Mouse (Mus musculus): ENCODE measurements around the gene Rapgef4. TPM values are rescaled to one million over a fixed set of nuclear protein-coding genes. Genes with fewer than 3 reads are reported as not detected.

Gene Rapgef4
- polyA plus RNA-seq, 1 experiment from 2014 or later, result 3.0 TPM

DNA sequence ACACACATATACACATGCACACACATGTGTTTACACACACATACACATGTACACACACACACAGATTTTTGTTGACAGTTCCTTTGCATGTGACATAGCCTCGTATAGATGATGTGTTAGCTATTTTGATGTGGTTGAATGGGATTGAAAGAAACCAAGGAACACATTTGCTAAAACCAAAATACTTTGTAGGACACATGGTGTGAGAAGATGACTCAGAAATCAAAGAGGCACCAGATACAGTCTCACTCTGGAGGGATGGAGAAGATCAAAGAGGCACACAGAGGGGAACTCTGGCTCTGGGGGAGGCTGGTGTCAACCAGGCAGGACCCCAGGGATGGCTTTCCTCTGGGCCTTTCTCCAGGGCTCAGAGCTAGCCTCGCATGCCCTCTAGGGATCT is 4.7 kb downstream of the Rapgef4 start:
- no peak overlapping the region for H3K4me2 ChIP-seq (ENCODE audit: low read length)
- no peaks in the 10 kb centered on the region for H3K36me3 ChIP-seq (ENCODE audit: control insufficient read depth, insufficient read depth, low read length)
- peaks cover under 1 to 4% of the 10 kb centered on the region in 2 experiments; a peak in 2 of 4 replicates for H3K4me1 ChIP-seq (ENCODE audit: control insufficient read depth in 2 of 2, insufficient read depth in 2 of 2, low read length in 2 of 2)
- no peak overlapping the region for H3K27ac ChIP-seq (replicated peaks in 1 of 2; ENCODE audit: control insufficient read depth in 1 of 2, insufficient read depth in 1 of 2, low read depth in 2 of 2, low read length in 2 of 2)
- no peaks in the 10 kb centered on the region for H3K27me3 ChIP-seq (ENCODE audit: control insufficient read depth, insufficient read depth, low read length)
- H3K4me3 ChIP-seq (ENCODE audit: control insufficient read depth in 1 of 2, insufficient read depth in 1 of 2, low read depth in 1 of 2, low read length in 2 of 2), result no peak overlapping the region
- ATAC-seq (ENCODE audit: insufficient number of reproducible peaks, insufficient read depth, low FRiP score, low read depth), result no peak
- WGBS, result 60% methylated on average over 2 of the region's 2 CpGs
- H3K9me3 ChIP-seq (ENCODE audit: control insufficient read depth, low read length), result no peaks in the 10 kb centered on the region
- H3K9ac ChIP-seq (ENCODE audit: low read length), result no peak overlapping the region

DNA sequence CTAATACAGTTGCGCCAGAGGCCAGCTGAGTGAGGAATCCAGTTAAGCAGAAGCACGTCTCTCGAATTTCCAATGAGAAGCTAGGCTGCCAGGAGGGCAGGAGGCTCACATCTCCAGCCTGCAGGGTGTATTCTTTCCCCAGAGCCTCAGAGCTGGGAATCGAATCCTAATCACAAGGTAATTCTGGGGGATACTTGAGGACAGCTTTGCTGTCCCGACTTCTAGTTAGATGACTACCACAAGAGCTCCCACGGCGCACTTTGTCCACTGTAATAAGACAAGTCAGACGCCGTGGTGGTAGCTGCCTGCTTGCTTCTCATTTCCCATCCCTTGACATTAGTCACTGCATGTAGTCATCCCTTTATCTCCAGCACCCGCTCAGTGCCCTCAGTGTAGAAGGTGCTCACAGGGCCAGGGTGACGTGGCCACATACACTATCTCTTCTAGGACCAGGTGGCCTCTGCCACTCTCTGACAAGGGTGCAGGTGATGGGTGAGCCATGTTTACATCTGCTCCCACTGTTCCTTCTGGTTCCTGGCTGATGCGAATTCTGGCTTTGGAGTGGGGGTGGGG is 5.3 kb downstream of the Rapgef4 start:
- Histone ChIP-seq H3K27ac (replicated peaks in 1 of 2; ENCODE audit: control insufficient read depth in 1 of 2, insufficient read depth in 1 of 2, low read depth in 2 of 2, low read length in 2 of 2) (no peak overlapping the region), H3K9ac (ENCODE audit: low read length) (no peak overlapping the region), H3K27me3 (ENCODE audit: control insufficient read depth, insufficient read depth, low read length) (no peaks in the 10 kb centered on the region), H3K4me3 (ENCODE audit: control insufficient read depth in 1 of 2, insufficient read depth in 1 of 2, low read depth in 1 of 2, low read length in 2 of 2) (no peak overlapping the region), H3K36me3 (ENCODE audit: control insufficient read depth, insufficient read depth, low read length) (no peaks in the 10 kb centered on the region), H3K9me3 (ENCODE audit: control insufficient read depth, low read length) (no peaks in the 10 kb centered on the region), H3K4me1 (ENCODE audit: control insufficient read depth in 2 of 2, insufficient read depth in 2 of 2, low read length in 2 of 2) (peaks cover 0 to 2% of the 10 kb centered on the region in 2 experiments; a peak in 1 of 4 replicates), H3K4me2 (ENCODE audit: low read length) (no peak overlapping the region)
- no peak for ATAC-seq (ENCODE audit: insufficient number of reproducible peaks, insufficient read depth, low FRiP score, low read depth)
- 62% methylated on average over 12 of the region's 12 CpGs for WGBS

DNA sequence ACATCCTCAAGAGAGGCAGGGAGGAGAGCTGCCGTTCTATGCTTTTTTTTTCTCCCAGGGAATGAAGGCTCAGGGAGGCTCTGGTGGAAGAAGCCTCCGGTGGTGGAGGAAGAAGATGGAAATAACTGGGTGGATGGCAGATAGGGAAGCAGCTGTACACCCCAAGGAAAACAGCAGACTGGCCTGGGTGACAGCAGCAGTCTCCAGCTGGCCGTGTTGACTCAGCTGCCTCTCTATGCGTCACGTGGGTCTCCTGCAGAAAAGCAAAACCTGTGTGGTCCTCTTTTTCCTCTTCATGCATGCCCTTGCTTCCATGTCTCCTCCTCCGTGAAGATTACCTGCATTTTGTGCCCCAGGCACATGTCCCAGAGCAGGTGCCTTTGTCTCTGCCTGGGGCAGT is 7.5 kb downstream of the Rapgef4 start:
- Histone ChIP-seq H3K9me3 (ENCODE audit: control insufficient read depth, low read length) (no peaks in the 10 kb centered on the region), H3K9ac (ENCODE audit: low read length) (no peak overlapping the region), H3K4me3 (ENCODE audit: control insufficient read depth in 1 of 2, insufficient read depth in 1 of 2, low read depth in 1 of 2, low read length in 2 of 2) (no peak overlapping the region), H3K27me3 (ENCODE audit: control insufficient read depth, insufficient read depth, low read length) (no peaks in the 10 kb centered on the region), H3K36me3 (ENCODE audit: control insufficient read depth, insufficient read depth, low read length) (no peaks in the 10 kb centered on the region), H3K27ac (replicated peaks in 1 of 2; ENCODE audit: control insufficient read depth in 1 of 2, insufficient read depth in 1 of 2, low read depth in 2 of 2, low read length in 2 of 2) (no peak overlapping the region), H3K4me1 (ENCODE audit: control insufficient read depth in 2 of 2, insufficient read depth in 2 of 2, low read length in 2 of 2) (no peaks in the 10 kb centered on the region), H3K4me2 (ENCODE audit: low read length) (no peak overlapping the region)
- no peak for ATAC-seq (ENCODE audit: insufficient number of reproducible peaks, insufficient read depth, low FRiP score, low read depth)
- 50% methylated on average over 6 of the region's 6 CpGs for WGBS

DNA sequence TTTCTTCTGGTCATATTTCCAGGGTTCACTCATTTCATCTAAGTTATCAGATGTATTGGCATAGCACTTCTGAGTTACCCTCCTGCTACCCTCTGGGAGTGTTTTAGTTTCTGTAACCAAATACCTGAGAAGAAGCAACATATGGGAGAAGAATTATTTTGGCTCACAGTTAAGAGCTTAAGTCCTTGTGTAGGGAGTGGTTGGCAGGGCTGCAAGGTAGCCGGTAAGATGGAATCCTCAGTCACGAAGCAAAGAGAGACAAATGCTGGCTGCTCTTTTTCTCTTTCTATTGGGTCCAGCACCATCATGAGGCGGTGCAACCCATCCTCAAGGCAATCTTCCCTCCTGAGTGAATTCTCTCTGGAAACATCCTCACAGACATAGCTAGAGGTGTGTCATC is 11.1 kb downstream of the Rapgef4 start:
- Histone ChIP-seq H3K4me1 (ENCODE audit: control insufficient read depth in 2 of 2, insufficient read depth in 2 of 2, low read length in 2 of 2) (no peaks in the 10 kb centered on the region), H3K36me3 (ENCODE audit: control insufficient read depth, insufficient read depth, low read length) (no peaks in the 10 kb centered on the region), H3K4me3 (ENCODE audit: control insufficient read depth in 1 of 2, insufficient read depth in 1 of 2, low read depth in 1 of 2, low read length in 2 of 2) (no peak overlapping the region), H3K4me2 (ENCODE audit: low read length) (no peak overlapping the region), H3K9ac (ENCODE audit: low read length) (no peak overlapping the region), H3K27me3 (ENCODE audit: control insufficient read depth, insufficient read depth, low read length) (no peaks in the 10 kb centered on the region), H3K27ac (replicated peaks in 1 of 2; ENCODE audit: control insufficient read depth in 1 of 2, insufficient read depth in 1 of 2, low read depth in 2 of 2, low read length in 2 of 2) (no peak overlapping the region), H3K9me3 (ENCODE audit: control insufficient read depth, low read length) (no peaks in the 10 kb centered on the region)
- no peak for ATAC-seq (ENCODE audit: insufficient number of reproducible peaks, insufficient read depth, low FRiP score, low read depth)
- WGBS, result 90% methylated on average over 3 of the region's 3 CpGs

DNA sequence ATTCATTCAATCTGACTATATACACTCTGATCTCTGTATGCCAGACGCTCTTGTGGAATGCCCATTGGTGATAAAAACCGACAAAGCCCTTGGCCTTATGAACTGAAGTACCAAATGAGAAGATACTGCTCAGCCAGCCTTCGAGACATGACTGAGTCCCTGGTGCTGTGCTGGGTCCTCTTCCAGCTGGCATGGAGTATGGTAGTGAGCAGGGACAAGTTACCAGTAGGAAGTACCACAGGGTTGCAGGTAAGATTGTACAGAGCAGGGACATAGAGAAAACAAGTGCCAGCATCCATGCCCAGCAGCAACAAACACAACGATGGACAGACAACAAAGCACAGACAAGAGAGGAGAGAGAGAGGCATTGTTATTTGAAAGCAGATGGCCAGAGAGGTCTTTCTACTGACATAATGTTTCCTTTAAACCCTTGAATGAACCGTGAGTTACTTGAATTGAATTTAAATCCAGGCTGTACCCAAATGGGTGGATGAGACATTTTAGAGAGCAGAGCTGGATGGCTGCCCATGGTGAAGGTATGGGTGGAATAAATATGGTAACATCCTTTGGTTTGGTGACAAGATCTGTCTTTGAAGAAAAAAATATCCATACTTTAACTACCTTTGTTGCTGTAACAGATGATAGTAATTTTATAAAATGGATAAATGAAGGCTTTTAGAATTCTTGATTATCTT is 12.8 kb downstream of the Rapgef4 start:
- H3K27ac ChIP-seq (replicated peaks in 1 of 2; ENCODE audit: control insufficient read depth in 1 of 2, insufficient read depth in 1 of 2, low read depth in 2 of 2, low read length in 2 of 2), result no peak overlapping the region
- WGBS, result 82% methylated on average over 5 of the region's 5 CpGs
- ATAC-seq (ENCODE audit: insufficient number of reproducible peaks, insufficient read depth, low FRiP score, low read depth), result no peak
- no peaks in the 10 kb centered on the region for H3K36me3 ChIP-seq (ENCODE audit: control insufficient read depth, insufficient read depth, low read length)
- H3K9me3 ChIP-seq (ENCODE audit: control insufficient read depth, low read length), result no peaks in the 10 kb centered on the region
- no peaks in the 10 kb centered on the region for H3K27me3 ChIP-seq (ENCODE audit: control insufficient read depth, insufficient read depth, low read length)
- no peaks in the 10 kb centered on the region for H3K4me1 ChIP-seq (ENCODE audit: control insufficient read depth in 2 of 2, insufficient read depth in 2 of 2, low read length in 2 of 2)
- H3K4me3 ChIP-seq (ENCODE audit: control insufficient read depth in 1 of 2, insufficient read depth in 1 of 2, low read depth in 1 of 2, low read length in 2 of 2), result no peak overlapping the region
- H3K9ac ChIP-seq (ENCODE audit: low read length), result no peak overlapping the region
- H3K4me2 ChIP-seq (ENCODE audit: low read length), result no peak overlapping the region

DNA sequence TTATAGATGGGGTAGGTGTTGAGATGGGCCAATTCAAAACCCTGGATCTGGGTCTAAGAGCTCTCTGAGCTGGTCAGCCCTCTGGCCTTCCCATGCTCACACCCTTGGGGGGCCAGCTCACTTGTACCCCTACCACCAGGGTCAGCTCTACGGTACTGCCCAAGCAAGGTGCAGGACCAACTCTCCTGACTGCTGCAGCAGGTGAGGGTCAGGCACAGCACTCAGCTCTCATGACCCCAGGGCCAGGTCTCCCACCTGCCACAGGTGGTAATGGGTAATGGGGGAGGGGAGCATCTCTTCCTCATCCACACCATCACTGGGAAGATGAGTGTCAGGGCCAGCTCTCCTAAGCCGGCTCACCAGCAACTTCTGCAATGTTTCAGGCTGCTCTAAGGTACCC is 17.5 kb downstream of the Rapgef4 start:
- no peaks in the 10 kb centered on the region for H3K27me3 ChIP-seq (ENCODE audit: control insufficient read depth, insufficient read depth, low read length)

DNA sequence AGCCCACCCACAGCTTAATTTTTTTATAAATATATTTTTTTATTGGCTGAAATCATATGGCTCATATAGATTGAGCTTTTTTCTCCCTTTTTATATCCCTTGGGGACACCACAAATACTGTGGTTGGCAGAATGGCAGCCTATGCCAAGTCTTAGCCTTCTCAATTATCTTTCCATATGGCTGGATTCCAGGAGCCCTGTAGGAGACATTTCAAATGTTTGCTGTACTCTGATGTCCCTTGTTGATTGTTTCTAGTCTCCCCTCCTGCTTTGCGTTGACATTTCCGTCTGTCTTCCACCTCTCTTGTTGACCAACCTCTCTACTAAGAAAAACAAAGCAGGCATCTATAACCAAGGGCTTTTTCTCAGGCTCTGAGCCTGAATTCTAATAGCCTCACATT is 19.1 kb downstream of the Rapgef4 start:
- no peaks in the 10 kb centered on the region for H3K36me3 ChIP-seq (ENCODE audit: control insufficient read depth, insufficient read depth, low read length)
- no peak overlapping the region for H3K27ac ChIP-seq (replicated peaks in 1 of 2; ENCODE audit: control insufficient read depth in 1 of 2, insufficient read depth in 1 of 2, low read depth in 2 of 2, low read length in 2 of 2)
- H3K9me3 ChIP-seq (ENCODE audit: control insufficient read depth, low read length), result no peaks in the 10 kb centered on the region
- H3K27me3 ChIP-seq (ENCODE audit: control insufficient read depth, insufficient read depth, low read length), result no peaks in the 10 kb centered on the region
- WGBS, result 82% methylated on average over 2 of the region's 2 CpGs
- H3K4me1 ChIP-seq (ENCODE audit: control insufficient read depth in 2 of 2, insufficient read depth in 2 of 2, low read length in 2 of 2), result peaks cover 4% of the 10 kb centered on the region in 2 experiments; a peak in 3 of 4 replicates
- H3K4me2 ChIP-seq (ENCODE audit: low read length), result no peak overlapping the region
- ATAC-seq (ENCODE audit: insufficient number of reproducible peaks, insufficient read depth, low FRiP score, low read depth), result no peak
- no peak overlapping the region for H3K9ac ChIP-seq (ENCODE audit: low read length)
- H3K4me3 ChIP-seq (ENCODE audit: control insufficient read depth in 1 of 2, insufficient read depth in 1 of 2, low read depth in 1 of 2, low read length in 2 of 2), result no peak overlapping the region

More for the DNA sequence above, 17.5 kb downstream of the Rapgef4 start:
- Histone ChIP-seq H3K9ac (ENCODE audit: low read length) (no peak overlapping the region), H3K36me3 (ENCODE audit: control insufficient read depth, insufficient read depth, low read length) (no peaks in the 10 kb centered on the region), H3K4me2 (ENCODE audit: low read length) (no peak overlapping the region), H3K9me3 (ENCODE audit: control insufficient read depth, low read length) (no peaks in the 10 kb centered on the region), H3K4me3 (ENCODE audit: control insufficient read depth in 1 of 2, insufficient read depth in 1 of 2, low read depth in 1 of 2, low read length in 2 of 2) (no peak overlapping the region), H3K4me1 (ENCODE audit: control insufficient read depth in 2 of 2, insufficient read depth in 2 of 2, low read length in 2 of 2) (peaks cover 4% of the 10 kb centered on the region in 2 experiments; a peak in 3 of 4 replicates), H3K27ac (replicated peaks in 1 of 2; ENCODE audit: control insufficient read depth in 1 of 2, insufficient read depth in 1 of 2, low read depth in 2 of 2, low read length in 2 of 2) (no peak overlapping the region)
- no peak for ATAC-seq (ENCODE audit: insufficient number of reproducible peaks, insufficient read depth, low FRiP score, low read depth)
- 85% methylated on average over 2 of the region's 2 CpGs for WGBS
